15 mouse cellular contexts compared by ENCODE assay signal in genomic region chr11:79114061-79114460, GRCm38 (mm10).
"Had no signal": no experiment of that assay in that cellular context is flagged by ENCODE, and none has a peak within 500 bp of the region (broad histone marks: within the 10 kb centered on the region; RNA-seq: fewer than 3 reads in every experiment).

No protein-coding gene starts in this region.

- H3K9me3 ChIP-seq: limb, embryonic 12.5 days; liver, embryonic 13.5 days; lung, embryonic 15.5 days; midbrain, embryonic 15.5 days; neural tube, embryonic 12.5 days; stomach, embryonic 15.5 days had no signal

- H3K27me3 ChIP-seq: limb, embryonic 12.5 days; liver, embryonic 13.5 days; lung, embryonic 15.5 days; midbrain, embryonic 15.5 days; neural tube, embryonic 12.5 days; stomach, embryonic 15.5 days had no signal

- H3K4me2 ChIP-seq: limb, embryonic 12.5 days; liver, embryonic 13.5 days; lung, embryonic 15.5 days; midbrain, embryonic 15.5 days; neural tube, embryonic 12.5 days; stomach, embryonic 15.5 days had no signal

- H3K9ac ChIP-seq: liver, embryonic 13.5 days; liver, postnatal 0 days; lung, embryonic 15.5 days; midbrain, embryonic 15.5 days; neural tube, embryonic 12.5 days; stomach, embryonic 15.5 days had no signal

- H3K36me3 ChIP-seq: limb, embryonic 12.5 days; liver, embryonic 13.5 days; lung, embryonic 15.5 days; midbrain, embryonic 15.5 days; neural tube, embryonic 12.5 days; stomach, embryonic 15.5 days had no signal

- ATAC-seq: liver, postnatal 0 days; midbrain, embryonic 15.5 days had no signal

- H3K27ac ChIP-seq: limb, embryonic 12.5 days; liver, embryonic 13.5 days; lung, embryonic 15.5 days; midbrain, embryonic 15.5 days; neural tube, embryonic 12.5 days; stomach, embryonic 15.5 days had no signal

- DNase-seq: kidney, adult 9 months; kidney, postnatal 10 days; layer of hippocampus, postnatal 36 days; liver; liver, embryonic 13.5 days; liver, postnatal 0 days; lung, postnatal 14 days; retina, postnatal 1 day; right cerebral cortex, postnatal 4 days; thymus, postnatal 36 days had no signal

- H3K4me3 ChIP-seq: limb, embryonic 12.5 days; liver, embryonic 13.5 days; lung, embryonic 15.5 days; midbrain, embryonic 15.5 days; neural tube, embryonic 12.5 days; stomach, embryonic 15.5 days had no signal
